Mouse (Mus musculus) forebrain, postnatal 0 days (tissue): ENCODE results near the gene Arpc3. TPM values are rescaled to one million over a fixed set of nuclear protein-coding genes. Genes with fewer than 3 reads are reported as not detected.

Experiments used
- ATAC-seq: fragments of 200-750 bp; cut with Nextera tagmentation; 2 replicates; pipeline ENCODE4 v1.8.0; 2017; ENCODE audit warnings: mild to moderate bottlenecking, moderate library complexity
- DNase-seq: peaks from one replicate; pipeline ENCODE4 v3.0.0-alpha.2; 2015
- H3K27ac ChIP-seq: fragments of 300-500 bp; sonication (generic); 2 replicates; pipeline ENCODE4 v1.5.1; 2014; ENCODE audit warnings: low read depth, mild to moderate bottlenecking, antibody characterized with exemption, low read length, moderate library complexity, mixed read lengths
- H3K27me3 ChIP-seq: fragments of 300-500 bp; sonication (generic); 2 replicates; pipeline ENCODE4 v1.6.1; 2014; ENCODE audit warnings: mild to moderate bottlenecking, low read length, mixed read lengths; ENCODE audit not compliant: insufficient read depth
- H3K36me3 ChIP-seq: fragments of 300-500 bp; sonication (generic); 2 replicates; pipeline ENCODE4 v1.6.1; 2014; ENCODE audit warnings: mild to moderate bottlenecking, moderate library complexity; ENCODE audit not compliant: insufficient read depth
- H3K4me1 ChIP-seq: fragments of 300-500 bp; sonication (generic); 2 replicates; pipeline ENCODE4 v1.6.1; 2014; ENCODE audit warnings: antibody characterized with exemption; ENCODE audit not compliant: insufficient read depth
- H3K4me2 ChIP-seq: fragments of 300-500 bp; sonication (generic); 2 replicates; pipeline ENCODE4 v1.6.1; 2014; ENCODE audit warnings: low read depth, mild to moderate bottlenecking, moderate library complexity
- H3K4me3 ChIP-seq: fragments of 300-500 bp; sonication (generic); 2 replicates; pipeline ENCODE4 v1.5.1; 2014; ENCODE audit warnings: low read depth, low read length, mixed read lengths
- H3K9ac ChIP-seq: fragments of 300-500 bp; sonication (generic); 2 replicates; pipeline ENCODE4 v1.6.1; 2014; ENCODE audit warnings: mild to moderate bottlenecking
- H3K9me3 ChIP-seq: fragments of 300-500 bp; sonication (generic); 2 replicates; pipeline ENCODE4 v1.6.1; 2016; ENCODE audit warnings: low read length
- CTCF ChIP-seq: sonication (generic); IDR thresholded peaks from 2 replicates; pipeline ENCODE4 v1.5.1; 2016; ENCODE audit warnings: antibody characterized with exemption, control low read depth, low read depth
- WGBS: fragments of 180-500 bp; shearing (Covaris S2); extraction: QIAGEN DNeasy Blood & Tissue Kit; methylation state at CpG from one replicate; pipeline ENCODE4 v1.1.7; 2014; 5-methylcytosine and 5-hydroxymethylcytosine counted together
- polyA plus RNA-seq: library from polyadenylated mRNA; unstranded; fragments of >200 nt; fragmentation: Nextera tagmentation; extraction: Ambion mirVana; gene quantifications from 2 replicates; pipeline ENCODE4 v1.2.1, GENCODE M21; 2015
- total RNA-seq: library from RNA; depleted of rRNA; stranded (reverse); fragments of >200 nt; gene quantifications from 2 replicates; pipeline ENCODE4 v1.2.3, GENCODE M21; 2014

Gene Arpc3
- total and polyA plus RNA-seq, 2 experiments from 2014 or later, result 171 to 234 TPM

DNA sequence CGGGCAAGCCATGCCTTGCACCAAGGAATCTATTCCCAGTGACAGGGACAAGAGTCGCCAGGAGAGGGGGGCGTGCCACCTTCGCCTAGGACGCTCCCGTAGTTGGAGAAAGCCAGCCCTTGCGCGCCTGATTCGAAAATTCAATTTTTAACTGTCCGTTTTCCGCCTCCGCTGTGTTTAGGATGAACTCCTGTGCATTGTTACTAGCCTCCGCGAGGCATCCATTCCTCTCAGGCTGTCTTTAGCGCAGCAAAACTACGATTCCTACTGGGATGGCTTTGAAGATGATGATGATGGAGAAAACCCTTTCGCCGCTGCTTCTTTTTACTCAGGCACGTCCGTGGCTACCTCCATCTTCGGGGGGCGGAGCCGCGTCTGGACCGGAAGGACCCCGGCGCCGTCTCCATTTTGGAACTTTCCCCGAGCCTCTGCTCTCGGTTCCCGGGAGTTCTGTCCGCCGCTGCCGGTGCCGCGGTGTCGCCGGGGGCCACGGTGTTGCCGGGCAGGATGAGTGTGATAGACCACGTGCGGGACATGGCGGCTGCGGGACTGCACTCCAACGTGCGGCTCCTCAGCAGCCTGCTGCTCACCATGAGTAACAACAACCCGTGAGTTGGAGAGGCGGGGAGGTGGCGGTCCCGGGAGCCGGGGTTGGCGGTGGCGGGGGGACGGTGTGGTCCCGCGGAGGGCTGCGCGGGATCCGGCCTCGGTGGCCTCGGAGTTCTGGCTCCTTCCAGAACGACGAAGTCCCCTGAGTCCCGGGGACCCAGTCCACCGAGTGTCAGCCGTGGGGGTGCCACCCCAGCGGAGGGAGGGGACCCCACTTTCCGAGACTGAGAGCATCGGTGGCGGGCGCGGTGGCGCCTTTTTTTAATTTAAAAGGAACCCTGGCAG lies 30.6 kb downstream of the Arpc3 start:
- Histone ChIP-seq H3K4me2 (peak overlapping the region; percentile 76), H3K9ac (peak overlapping the region; percentile 81), H3K9me3 (no peaks in the 10 kb centered on the region), H3K4me3 (peak overlapping the region; percentile 96), H3K27me3 (no peaks in the 10 kb centered on the region), H3K27ac (peak overlapping the region; percentile 90), H3K4me1 (0 out of 2 replicates have a peak, but pooled peaks cover 9% of the 10 kb centered on the region), H3K36me3 (no peaks in the 10 kb centered on the region)
- ATAC-seq (peak; percentile 94), DNase-seq (peak; percentile 95)
- peak; percentile 43; the same call in 1 of the 2 replicates for TF ChIP-seq CTCF
- WGBS, result 2% methylated on average over 73 of the region's 73 CpGs

DNA sequence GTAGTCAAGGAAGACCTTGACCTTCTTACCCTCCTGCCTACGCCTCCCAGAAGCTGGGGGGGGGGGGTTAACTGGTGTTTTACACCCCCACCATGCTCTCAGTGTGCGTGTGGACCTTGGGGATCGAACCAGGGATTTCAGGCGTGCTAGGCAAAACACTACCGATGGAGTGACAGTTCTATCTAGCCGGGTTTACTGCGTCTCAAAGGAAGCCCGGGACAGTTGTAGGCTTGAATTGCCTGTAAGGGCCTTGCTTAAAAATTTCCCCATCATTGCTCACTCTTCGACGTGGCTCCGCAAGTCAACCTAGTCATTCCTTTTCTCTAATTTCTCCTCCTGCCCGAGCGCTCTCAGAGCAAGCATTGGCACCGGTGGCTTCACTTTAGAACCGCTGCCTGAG lies 31.4 kb downstream of the Arpc3 start:
- H3K4me1 ChIP-seq, result 0 out of 2 replicates have a peak, but pooled peaks cover 9% of the 10 kb centered on the region
- peak overlapping the region; percentile 96 for H3K4me3 ChIP-seq
- 0 out of 2 replicates have a peak, but pooled peaks cover 1% of the 10 kb centered on the region for H3K36me3 ChIP-seq
- WGBS, result 34% methylated on average over 15 of the region's 15 CpGs
- H3K4me2 ChIP-seq, result peak overlapping the region; percentile 76
- H3K27ac ChIP-seq, result no peak overlapping the region
- no peaks in the 10 kb centered on the region for H3K27me3 ChIP-seq
- H3K9me3 ChIP-seq, result no peaks in the 10 kb centered on the region
- TF ChIP-seq CTCF, result no peak
- peak overlapping the region; percentile 81 for H3K9ac ChIP-seq
- DNase-seq (no peak), ATAC-seq (no peak)

DNA sequence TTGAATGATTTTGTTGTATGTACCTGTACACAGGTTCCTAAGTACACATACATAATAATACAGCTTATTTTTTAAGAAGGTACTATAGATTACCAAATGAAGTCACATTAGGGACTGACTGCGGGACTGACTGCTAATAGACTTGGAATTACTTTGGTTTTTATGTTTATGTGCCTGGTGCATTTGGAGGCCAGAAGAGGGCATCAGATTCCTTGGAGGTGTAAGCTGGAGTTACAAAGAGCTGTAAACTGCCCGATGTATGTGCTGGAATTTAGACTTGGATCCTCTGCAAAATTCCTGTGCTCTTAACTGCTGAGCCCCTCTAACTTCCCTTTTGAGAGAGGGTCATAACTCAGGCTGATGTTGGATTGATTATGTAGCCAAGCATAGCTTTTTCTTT lies 33.9 kb downstream of the Arpc3 start:
- Histone ChIP-seq H3K9ac (no peak overlapping the region), H3K4me2 (no peak overlapping the region), H3K27me3 (no peaks in the 10 kb centered on the region), H3K36me3 (peaks cover 22% of the 10 kb centered on the region), H3K9me3 (no peaks in the 10 kb centered on the region), H3K4me3 (no peak overlapping the region), H3K27ac (no peak overlapping the region), H3K4me1 (0 out of 2 replicates have a peak, but pooled peaks cover 9% of the 10 kb centered on the region)
- 0 out of 2 replicates have a peak, but pooled peaks have one; percentile 4 for TF ChIP-seq CTCF
- no peak for DNase-seq
- ATAC-seq, result no peak
- 83% methylated on average over 2 of the region's 2 CpGs for WGBS

DNA sequence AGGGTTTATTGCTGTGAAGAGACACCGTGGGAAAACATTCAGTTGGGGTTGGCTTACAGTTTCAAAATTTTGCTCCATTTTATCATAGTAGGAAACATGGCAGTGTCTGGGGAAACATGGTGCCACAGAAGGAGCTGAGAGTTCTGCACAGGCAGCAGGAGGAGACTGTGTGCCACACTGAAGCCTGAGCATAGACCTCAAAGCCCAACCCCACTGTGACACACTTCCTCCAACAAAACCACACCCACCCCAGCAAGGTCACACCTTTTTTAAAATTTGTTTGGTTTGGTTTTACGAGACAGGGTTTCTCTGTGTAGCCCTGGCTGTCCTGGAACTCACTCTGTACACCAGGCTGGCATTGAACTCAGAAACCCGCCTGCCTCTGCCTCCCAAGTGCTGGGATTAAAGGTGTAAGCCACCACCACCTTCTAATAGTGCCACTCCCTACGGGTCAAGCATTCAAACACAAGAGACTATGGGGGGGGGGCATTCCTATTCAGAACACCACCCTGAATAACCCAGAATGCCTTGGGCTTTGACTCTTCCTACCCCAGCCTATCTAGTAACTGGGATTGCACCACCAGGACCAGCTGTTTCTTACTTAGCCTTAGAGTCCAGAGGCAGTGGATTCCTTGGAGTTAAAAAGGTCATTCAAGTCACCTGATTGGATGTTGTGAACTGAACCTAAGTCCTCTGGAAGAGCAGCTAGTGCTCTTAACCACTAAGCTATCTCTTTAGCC lies 38.5 kb downstream of the Arpc3 start:
- Histone ChIP-seq H3K27me3 (no peaks in the 10 kb centered on the region), H3K4me3 (no peak overlapping the region), H3K36me3 (peaks cover 52% of the 10 kb centered on the region), H3K27ac (no peak overlapping the region), H3K9ac (no peak overlapping the region), H3K9me3 (no peaks in the 10 kb centered on the region), H3K4me2 (no peak overlapping the region), H3K4me1 (no peaks in the 10 kb centered on the region)
- 93% methylated on average over 4 of the region's 4 CpGs for WGBS
- no peak for TF ChIP-seq CTCF
- ATAC-seq (no peak), DNase-seq (no peak)

DNA sequence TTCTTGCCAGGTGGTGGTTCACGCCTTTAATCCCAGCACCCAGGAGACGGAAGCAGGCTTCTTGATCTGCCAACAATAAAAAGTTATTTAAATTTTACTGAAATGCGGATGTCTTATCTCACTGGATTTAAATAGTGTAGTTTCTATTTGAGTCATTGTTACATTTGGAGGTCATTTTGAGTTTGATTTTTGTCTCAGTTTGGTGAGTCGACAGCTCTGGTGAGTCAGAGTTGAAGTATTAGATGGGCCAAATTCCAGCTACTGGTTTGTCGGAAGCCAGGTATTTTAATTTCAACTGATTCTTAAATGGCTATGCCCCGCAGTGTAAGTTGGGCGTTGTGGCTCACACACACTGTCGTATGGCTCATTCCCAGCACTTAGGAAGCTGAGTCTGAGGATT lies 39.5 kb downstream of the Arpc3 start:
- Histone ChIP-seq H3K4me2 (no peak overlapping the region), H3K4me1 (no peaks in the 10 kb centered on the region), H3K9ac (no peak overlapping the region), H3K4me3 (no peak overlapping the region), H3K36me3 (peaks cover 61% of the 10 kb centered on the region), H3K9me3 (no peaks in the 10 kb centered on the region), H3K27ac (no peak overlapping the region), H3K27me3 (no peaks in the 10 kb centered on the region)
- no peak for TF ChIP-seq CTCF
- ATAC-seq (no peak), DNase-seq (no peak)
- WGBS, result 94% methylated on average over 8 of the region's 8 CpGs

DNA sequence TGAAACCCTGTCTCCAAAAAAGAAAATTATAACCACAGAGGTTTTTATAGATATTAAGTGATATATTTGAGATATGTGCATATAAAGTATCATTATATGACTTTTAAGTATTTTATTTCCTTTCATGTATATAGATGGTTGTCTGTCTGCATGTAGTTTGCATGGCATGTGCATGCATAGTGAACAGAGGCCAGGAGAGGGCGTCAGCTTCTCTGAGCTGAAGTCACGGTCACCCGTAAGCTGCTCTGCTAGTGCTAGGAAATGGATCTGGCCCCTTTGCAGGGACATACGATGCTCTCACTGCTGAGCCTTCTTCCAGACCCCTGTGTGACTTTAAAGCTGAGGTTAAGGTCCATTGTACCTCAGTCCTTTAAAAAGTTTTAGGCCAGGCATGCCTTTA lies 42.9 kb downstream of the Arpc3 start:
- peak; percentile 41 for TF ChIP-seq CTCF
- Histone ChIP-seq H3K4me1 (no peaks in the 10 kb centered on the region), H3K9me3 (no peaks in the 10 kb centered on the region), H3K27me3 (no peaks in the 10 kb centered on the region), H3K9ac (no peak overlapping the region), H3K36me3 (peaks cover 81% of the 10 kb centered on the region), H3K4me2 (no peak overlapping the region), H3K4me3 (no peak overlapping the region), H3K27ac (no peak overlapping the region)
- 85% methylated on average over 4 of the region's 4 CpGs for WGBS
- ATAC-seq, result no peak
- DNase-seq, result no peak
